Mouse (Mus musculus) T-cell, adult 2 months (primary cell): Measurements from ENCODE around the gene Rrp7a.
A peak's percentile ranks its signal among the peaks of the same experiment; 100 is the strongest.

Experiments
- DNase-seq: peaks from one replicate; pipeline ENCODE4 v3.0.0; 2022; ENCODE audit warnings: low spot score

Rrp7a gene

DNA sequence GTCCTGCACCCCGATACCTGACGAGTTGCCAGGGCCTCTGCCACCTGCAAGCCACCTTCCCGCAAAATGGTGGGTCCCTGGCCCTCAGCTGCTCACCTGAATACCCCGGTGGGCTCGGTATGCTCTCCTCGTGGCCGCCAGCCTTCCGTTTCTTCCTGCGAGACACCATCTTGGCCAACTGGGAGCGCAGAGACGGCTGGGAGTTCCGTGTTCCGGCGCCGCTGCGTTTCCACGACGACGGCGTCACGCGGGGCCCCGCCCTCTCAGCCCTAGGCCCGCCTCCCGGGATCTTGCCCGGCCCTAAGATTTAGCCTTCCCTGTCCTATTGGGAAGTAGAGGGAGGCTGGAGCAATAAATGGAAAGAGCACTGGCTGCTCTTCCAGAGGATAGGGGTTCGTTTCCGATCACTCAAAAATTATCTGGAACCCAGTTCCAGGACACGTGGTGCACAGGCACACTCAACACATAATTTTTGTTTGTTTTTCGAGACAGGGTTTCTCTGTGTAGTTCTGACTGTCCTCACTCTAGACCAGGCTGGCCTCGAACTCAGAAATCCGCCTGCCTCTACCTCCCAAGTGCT is at the start of gene Rrp7a:
TSS of gene Rrp7a (minus strand) at position 236 of the 580 bp plus-strand sequence.
- DNase-seq = peak; percentile 82

DNA sequence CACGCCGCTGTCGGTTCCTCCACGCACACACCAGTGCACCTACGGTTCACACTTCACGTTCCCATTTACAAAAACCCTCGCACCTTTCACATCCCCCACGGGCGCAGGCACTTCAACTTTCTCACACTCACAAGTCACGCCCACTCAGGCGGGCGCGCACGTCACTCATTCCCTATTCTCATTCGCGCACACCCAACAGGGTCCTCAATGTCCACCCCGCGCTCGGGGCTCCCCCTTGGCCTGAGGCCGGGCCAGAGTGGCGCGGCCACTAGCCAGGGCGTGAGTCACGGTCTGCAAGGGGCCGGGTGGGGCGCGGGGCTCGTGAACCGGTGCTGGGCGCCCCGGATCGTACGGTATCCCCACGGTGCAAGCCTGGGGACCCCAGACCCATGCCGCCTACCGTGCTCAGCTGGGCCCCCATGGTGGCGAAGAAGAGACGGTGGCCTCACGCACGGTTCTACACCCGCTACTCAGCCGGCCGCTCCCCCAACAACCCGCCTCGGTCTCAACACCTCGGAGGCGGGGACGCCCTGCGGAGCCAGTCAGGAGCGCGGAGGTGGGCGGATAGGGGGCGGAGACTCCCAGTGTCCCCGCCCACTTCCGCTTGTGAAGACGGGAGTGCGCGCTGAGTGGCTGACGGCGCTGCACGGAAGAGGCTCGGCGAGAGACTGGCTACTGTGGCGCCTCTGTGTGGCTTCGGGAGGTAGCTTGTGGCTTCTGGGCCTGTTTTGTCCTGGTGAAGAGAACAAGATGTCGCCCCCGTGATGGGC is 49.3 kb upstream of the Rrp7a start:
- peak; percentile 99 for DNase-seq

DNA sequence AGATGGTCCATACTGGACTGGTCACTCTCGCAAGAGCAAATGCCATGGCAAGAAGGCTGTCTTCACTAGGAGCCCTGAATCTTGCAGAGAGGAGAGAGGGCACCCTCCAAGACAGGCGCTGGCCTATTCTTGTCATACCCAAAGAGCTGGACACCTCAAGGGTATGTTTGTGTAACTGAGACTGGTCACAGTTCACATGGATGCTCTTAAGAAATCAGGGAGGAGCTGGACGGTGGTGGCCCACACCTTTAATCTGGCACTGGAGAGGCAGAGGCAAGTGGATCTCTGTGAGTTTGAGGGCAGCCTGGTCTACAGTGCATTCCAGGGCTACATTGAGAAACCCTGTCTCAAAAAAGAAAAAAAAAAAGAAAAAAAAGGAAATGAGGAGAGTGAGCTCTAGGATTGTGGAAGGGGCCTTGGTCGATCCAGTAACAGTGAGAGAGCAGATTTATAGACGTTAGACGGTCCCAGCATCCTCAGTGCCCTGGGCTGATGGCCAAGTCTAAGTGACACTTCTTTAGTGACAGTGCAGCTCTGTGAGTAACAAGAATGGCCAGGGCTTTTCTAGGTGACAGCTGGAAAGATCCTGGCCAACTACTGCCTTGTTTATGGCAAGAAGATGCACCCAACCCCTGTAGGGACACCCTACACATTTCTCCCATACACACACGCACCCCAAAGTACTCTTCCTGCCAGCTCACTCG is 48.5 kb upstream of the Rrp7a start:
- DNase-seq = no peak

DNA sequence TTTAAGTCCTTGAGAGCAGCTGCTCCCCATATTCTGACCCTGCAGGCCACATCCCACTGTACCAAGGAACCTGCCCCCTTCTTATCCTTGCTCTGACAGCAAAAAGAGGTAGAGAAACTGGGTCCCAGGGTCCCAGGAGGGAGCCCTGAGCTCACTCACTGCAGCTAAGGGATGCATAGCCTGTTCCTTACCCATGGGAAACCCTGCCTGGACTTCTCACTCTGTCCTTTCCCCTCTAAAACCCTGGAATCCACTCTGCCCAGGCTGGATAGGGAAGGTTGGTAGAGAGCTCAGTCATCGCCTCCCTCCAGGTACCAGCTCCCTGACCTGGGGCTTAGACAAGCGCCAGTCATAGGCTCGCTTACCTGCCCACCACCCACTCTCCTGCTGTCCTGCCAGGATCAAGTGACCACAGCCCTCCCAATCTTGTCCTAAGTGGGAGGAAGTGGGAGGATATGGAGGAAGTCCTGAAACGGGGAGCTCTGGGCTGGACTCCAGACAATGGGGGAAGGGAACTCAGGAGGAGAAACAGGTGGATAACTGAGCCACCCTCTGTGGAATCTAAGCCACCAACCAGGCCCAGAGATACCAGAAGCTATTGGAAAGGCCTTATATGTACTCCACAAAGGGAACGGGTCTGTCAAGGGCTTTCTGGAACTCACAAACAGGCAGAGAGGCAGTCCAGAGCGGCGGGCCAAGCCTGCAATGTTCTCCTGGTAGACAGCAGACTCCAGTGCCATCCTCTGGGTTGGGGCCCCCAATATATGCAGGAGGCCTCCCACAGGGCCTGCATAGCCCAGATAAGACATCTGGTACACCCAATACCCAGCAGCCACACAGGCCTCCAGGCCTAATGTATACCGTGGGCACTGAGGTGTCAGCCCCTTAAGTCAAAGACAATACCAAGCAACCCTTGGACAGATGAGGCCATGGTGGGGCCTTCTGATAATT is 47.4 kb upstream of the Rrp7a start:
- DNase-seq = no peak

DNA sequence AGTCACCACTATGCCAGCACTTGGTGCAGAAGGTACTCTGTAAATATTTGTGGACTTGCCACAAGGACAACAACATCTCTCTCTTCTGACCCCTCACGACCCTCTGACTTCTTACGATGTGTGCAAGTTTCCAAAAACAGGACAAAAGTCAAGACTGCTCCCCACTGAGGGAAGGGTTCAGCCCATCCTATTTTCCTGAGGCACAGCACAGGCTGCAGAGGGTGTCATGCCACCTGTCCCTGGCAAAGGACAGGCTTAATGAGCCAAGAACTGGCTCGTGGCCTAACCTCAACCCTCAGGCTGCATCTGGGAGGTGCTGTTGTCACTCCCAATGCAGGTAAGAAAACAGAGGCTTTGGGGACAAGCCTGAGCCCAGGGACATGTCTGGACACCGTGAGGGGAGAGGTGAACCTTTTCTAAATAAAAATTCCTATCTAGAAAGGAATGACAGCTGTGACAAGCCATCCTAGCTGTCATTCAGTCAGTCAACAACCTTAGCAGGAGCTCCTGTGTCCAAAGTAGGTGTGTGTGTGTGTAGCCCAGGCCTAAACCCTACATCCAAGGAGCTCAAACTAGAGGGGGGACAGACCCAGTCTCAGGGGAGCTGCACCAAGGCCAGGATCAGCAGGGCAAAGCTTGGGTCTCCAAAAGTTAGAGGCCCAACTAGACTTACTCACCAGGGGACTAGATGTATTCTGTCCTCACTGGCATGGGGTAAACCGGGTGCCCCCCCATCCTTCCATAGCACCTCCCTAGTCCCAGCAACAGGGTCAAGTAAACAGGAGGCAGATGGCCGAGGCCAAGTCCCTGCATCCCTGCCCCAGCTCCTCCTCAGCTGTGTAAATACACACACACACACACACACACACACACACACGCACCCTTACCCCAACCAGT is 46.5 kb upstream of the Rrp7a start:
- DNase-seq = no peak

DNA sequence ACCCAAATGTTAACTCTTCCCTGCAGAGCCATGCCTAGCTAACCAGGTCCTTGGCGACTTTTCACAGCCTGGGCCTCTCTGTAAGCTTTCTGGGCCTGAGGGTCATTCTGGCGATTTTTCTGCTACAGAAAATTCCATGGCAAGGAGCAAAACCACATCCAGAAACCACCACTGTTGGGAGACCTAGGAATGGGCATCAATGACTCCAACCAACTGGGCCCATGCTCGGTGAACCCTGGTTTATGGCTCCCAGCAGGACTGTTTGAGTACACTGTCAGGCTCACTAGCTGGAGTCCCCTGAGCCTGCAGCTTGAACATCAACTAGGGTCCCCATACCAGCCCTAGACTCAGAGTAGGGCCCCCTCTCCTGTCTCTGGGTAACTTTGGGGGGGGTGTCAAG is 45.7 kb upstream of the Rrp7a start:
- no peak for DNase-seq

DNA sequence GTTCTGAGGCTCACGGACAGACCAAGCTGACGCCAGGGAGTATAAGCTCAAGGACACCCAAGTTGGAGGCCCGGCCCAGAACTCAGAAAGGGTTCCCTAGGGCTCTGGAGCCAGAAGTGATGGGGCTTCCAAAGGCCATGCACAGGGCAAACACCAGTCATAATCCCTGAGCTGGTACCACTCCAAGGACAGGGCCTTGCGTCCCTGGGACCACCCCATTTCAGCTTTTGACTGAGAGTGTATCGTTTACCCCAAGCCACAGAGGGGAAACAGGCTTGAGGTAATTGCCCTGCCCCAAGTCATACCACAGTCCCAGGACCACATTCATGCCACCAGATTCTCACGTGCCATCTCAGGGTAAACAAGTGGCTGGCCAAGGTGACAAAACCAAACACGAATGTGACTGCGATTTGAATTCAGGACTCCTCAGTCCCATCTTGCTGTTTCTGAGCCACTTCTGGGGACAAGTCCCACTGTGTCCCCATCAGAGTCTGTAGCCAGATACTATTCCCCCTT is 45.0 kb upstream of the Rrp7a start:
- DNase-seq = no peak

DNA sequence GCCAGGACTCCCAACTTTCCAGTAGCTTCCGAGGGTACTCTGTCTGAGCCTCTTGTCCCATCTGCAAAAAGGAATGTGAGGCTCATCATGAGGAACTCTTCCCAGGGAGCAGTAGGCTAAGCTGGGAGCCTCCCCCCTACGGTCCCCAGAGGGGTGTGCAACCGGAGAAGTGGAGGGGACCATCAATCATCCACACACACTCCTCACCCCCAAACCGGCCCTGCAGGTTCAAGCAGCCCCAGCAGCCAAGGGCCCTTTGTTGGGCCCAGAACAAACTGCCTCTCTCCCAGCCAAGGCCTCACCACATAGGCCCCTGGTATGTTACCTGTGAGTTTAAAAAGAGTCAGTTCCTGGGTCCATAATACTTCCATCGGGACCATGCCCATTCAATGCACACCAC is 44.5 kb upstream of the Rrp7a start:
- no peak for DNase-seq

DNA sequence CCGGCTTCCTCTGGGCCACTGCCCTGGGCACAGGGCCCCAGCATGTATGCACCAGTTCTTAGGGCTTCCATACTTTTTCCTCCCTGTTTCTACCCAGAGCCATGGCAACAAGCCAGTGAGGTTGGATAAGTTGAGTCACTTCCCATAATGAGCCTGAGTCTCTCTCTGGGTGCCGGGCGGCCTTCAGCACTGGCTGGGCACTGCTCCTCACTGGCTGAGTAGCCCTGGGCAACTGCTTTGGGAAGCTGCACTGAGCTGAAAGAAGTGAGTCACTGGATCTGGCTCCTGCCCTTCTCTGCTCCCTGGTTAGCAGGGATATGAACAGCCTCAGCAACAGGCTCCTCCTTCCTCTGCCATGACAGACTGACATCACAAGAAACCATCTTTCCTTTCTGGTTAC is 44.0 kb upstream of the Rrp7a start:
- DNase-seq = no peak

DNA sequence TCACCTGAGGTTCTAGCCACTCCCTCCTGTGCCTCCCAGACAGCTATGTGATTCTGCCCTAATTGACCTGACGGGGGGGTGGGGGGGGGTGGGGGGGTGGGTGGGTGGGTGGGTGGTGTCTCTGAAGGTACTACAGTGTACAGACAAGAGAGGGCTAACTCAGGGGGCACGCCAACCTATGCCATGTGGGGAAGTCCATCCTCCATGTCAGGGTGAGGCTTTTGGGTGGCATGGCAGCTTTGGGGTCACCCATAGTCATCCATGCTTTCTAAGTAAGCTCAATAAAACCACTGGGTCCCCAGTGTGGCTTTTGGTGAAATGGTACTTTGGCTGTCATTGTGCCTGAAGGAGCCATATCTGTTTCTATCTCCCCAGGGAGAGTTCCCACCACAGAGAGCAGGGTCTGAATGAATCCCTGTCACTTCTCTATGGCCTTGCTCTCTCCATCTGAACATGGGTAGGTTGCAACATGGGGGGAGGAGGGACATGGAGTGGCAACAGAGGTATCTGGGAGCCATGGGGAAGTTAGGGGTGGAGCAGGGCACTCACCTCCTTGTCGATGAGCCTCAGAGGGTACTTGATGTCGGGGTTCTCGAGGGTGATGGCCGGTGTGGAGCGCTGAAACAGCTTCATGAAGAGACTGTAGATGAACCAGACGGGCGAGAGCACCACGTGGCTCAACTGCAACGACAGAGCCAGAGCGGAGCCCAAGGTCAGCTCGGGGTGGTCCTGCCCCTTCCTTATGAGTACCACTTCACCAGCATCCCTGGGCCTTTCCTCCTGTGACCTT is 43.1 kb upstream of the Rrp7a start:
- no peak for DNase-seq

DNA sequence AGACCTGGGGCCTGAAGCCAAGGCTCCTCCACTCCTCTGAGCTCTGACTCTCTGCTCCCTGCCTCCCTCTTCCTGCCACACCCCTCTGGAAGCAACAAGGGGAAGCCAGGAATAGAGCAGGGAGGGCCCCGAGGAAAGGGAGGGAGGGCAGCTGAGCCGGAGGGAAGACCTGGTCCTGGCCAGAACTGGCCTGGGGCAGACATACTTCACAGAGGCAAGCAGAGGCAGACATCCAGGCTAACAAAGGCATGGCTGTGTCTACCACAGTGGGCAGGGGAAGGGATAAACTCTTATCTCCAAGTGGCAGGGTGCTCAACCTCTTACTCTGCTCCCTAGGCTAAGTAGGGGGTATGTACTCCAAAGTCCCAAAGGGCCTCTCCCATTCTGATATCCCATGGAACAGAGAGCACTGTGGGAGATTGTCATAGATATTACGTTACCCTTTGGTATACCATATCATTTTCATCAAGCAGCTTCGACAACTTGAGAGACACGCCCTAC is 42.4 kb upstream of the Rrp7a start:
- no peak for DNase-seq

DNA sequence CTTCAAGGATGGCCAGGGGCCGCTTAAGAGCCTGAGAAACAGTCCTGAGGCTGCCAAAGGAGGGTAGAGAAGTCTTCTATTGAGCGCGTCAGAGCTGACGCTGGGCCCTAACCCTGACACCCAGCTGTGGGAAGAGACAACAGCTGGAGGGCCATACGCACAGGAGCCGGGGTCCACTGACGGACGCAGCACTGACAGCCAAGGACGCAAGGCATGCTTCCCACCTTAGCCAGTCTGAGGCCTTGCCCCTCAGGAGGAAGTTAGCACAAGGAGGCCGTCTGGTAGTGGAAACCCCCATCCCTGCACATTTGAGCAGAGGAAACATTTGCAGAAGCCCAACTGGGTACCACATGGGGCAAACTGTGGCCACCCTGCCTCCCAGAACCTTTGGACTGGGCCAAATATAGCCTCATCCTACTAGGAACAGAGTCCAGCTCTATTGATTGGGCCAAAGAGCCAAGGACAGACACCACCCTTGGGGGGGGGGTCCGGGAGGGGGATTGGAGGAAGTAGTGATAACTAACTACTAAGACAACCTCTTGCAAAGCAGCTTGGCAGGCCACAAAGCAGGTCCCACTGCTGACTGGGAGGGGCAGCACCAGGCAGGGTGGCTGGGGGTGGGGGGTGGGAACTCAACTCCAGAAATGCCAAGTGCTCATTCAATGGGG is 40.4 kb upstream of the Rrp7a start:
- no peak for DNase-seq

DNA sequence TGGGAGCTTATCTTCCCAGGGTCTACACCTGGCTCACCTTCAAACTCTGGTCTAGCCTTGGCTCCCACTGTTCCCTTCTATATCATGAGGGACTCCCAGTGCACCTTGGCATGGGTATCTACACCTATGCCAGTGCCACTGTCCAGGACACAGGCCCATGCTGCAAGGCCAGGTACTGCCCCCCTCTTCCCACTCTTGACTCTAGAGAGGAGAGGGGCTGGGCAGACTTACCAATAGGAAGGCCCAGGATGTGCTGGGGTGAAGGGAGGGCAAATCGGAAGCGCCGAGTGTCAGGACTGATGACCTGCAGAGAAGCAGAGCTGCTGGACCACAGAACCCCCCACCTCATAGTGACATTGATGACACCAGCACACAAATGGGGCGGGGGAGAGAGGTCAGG is 39.4 kb upstream of the Rrp7a start:
- no peak for DNase-seq

DNA sequence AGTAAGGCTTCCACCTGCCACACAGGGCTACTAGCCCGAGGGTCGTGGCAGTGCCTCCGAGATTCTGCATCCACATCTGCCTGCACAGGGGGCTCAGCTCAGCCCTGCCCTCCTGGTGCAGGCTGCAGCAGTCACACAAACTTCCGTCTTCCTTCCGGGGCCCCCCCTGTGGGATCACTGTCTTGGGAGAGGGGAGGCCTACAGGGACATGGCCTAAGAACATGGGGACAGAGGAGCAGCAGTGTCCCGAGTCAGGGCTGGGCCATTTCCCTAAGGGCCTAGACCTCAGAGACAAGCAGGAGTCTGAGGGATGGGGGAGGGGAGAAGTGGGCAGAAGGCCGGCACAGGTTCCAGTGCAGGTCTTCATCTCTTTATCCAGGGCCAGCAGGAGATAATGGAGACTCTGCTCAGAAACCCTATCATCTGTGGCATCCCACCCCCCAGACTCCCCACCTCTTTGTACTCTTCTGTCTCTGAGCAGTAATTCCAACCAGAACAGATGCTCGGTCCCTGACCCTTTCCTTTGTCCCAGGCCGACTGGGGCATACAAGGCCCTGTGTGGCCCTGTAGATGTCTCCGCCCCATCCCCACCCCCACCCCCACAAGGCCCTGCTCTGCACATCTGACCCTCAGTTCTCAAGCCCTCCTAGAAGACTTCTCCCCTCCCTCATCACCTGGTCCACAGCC is 38.6 kb upstream of the Rrp7a start:
- DNase-seq = no peak

DNA sequence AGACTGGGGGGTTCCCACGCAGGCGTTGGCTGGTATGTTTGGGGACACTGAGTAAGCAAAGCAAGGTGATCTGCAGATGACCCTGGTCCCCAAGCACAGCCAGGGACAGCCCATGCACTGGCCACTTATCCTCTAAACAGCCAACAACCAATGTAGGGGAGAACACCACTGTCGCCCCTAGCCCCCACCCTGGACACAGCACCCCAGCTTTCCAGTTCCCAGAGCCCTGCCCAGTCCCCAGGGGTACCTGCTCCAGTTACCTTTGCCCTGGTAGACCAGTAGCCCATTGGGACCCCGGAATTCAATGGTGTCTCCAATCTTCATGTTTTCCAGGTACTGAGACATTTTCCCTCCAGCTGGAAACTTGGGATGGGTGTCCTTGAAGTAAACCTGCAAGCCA is 38.0 kb upstream of the Rrp7a start:
- no peak for DNase-seq

DNA sequence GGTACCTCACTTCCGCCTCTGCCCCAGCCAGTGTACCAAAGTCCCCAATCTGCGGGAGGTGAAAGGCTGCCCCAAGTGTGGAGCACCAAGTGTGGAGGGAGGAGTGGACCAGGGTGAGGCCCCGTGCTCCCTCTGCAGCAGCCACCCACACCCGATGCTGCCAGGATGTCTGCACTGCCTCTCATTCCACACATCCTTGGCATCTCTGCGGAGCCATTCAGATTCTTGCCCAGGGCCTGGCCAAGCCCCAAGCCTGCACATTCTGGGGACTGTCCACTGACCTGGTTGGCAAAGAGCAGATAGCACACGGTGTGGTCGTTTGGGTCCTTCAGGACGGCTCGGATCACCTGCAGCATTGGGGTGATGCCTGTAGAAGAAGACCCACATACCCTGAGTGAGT is 37.2 kb upstream of the Rrp7a start:
- no peak for DNase-seq

DNA sequence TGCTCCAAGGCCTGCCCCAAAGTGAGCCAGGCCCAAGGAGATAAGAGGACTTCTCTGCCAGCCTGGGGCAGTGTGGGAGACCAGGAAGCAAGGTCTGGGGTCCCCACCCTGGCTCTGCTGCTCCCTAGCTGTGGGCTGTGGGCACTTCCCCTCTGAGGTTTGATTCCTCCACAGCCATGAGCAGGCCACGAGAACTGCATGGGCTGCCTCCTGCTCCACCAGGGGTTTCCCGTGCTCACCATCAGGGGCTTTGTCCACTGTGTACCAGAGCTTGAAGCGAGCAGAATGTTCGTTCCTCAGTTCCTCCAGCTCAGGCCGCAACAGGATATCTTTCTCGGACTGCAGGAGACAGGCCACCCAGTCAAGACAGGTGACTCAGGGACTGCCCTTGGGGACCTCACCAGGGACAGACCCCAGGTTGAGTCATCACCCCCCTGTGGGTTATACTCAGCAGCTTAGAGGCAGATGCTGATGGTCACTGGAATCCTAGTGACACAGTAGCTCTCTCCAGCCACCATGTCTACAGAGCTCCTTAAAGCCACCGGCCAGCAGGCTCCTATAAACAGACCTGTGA is 36.1 kb upstream of the Rrp7a start:
- DNase-seq = no peak

DNA sequence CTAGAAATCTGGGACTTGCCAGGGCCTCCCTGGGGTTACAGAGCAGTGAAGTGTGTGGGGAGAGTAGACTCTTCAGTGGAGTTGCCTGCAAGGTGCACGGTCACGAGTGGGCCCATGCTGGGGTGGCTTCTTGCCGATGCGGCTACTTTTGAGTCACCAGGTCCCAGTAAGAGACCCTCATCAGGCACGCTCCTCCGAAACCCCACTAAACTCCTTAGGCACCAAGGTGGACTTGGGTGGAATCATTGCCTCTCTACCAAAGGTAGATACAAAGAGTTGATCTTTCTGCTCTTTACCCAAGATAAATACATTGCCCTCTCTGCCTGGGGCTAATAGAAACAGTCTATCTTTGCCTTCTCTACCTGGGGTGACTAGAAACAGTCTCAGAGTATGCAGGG is 35.1 kb upstream of the Rrp7a start:
- no peak for DNase-seq
